Mouse (Mus musculus) bone marrow macrophage, adult 2 months (primary cell): Measurements from ENCODE around the gene Rel. TPM values are rescaled to one million over a fixed set of nuclear protein-coding genes. Genes with fewer than 3 reads are reported as not detected.

Experiments
- H3K27ac ChIP-seq: 2 replicates; pipeline ENCODE4 v1.5.1; 2012; ENCODE audit warnings: low read depth, low read length; ENCODE audit not compliant: insufficient read depth
- H3K4me1 ChIP-seq: 2 replicates; pipeline ENCODE4 v1.6.1; 2012; ENCODE audit warnings: low read length; ENCODE audit not compliant: control insufficient read depth, insufficient read depth
- H3K4me3 ChIP-seq: 2 replicates; pipeline ENCODE4 v1.5.1; 2012; ENCODE audit warnings: mild to moderate bottlenecking, low read length, moderate library complexity; ENCODE audit not compliant: insufficient read depth
- CTCF ChIP-seq: IDR thresholded peaks from 2 replicates; pipeline ENCODE4 v1.5.1; 2012; ENCODE audit warnings: low read depth, mild to moderate bottlenecking, low read length, moderate library complexity
- POLR2A ChIP-seq: IDR thresholded peaks from 2 replicates; pipeline ENCODE4 v1.6.1; 2012; ENCODE audit warnings: mild to moderate bottlenecking, low read depth, low read length, borderline replicate concordance
- polyA plus RNA-seq: library from polyadenylated mRNA; stranded (reverse); fragments of >200 nt; gene quantifications from 2 replicates; pipeline ENCODE4 v1.2.4, GENCODE M21; 2012; ENCODE audit not compliant: missing spikeins, insufficient read depth, insufficient read length

Rel gene
- polyA plus RNA-seq, 1 experiment = 26.6 TPM

DNA sequence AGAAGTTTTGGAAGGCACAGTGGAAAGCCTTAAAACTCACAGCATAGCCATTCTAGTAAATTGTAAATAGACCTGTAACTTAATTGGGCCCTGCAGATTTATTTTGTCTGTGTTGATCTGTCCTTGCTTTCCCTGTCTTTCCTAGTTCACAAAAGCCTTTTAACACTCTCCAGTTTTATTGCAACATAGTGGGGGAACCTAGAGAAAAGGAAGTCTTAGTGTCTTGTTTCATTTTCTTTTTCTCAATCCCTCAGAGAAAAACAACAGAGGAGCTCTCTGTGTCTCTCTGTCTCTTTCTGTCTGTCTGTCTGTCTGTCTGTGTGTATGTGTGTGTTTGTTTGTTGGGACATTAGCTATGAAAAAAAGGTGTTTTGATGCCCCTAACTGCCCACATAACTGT lies 74.9 kb downstream of the Rel start:
- no peak for TF ChIP-seq POLR2A
- no peak for TF ChIP-seq CTCF
- H3K4me3 ChIP-seq = no peak overlapping the region
- H3K4me1 ChIP-seq = peaks cover 44% of the 10 kb centered on the region
- peak overlapping the region; percentile 84 for H3K27ac ChIP-seq

- TF ChIP-seq POLR2A (no peak), CTCF (no peak)
- peaks cover 34% of the 10 kb centered on the region for H3K4me1 ChIP-seq
- no peak overlapping the region for H3K27ac ChIP-seq
- no peak overlapping the region for H3K4me3 ChIP-seq
Observed at GRCm38 (mm10) chr11:23693286-23693685, 77.5 kb downstream of the Rel start.

DNA sequence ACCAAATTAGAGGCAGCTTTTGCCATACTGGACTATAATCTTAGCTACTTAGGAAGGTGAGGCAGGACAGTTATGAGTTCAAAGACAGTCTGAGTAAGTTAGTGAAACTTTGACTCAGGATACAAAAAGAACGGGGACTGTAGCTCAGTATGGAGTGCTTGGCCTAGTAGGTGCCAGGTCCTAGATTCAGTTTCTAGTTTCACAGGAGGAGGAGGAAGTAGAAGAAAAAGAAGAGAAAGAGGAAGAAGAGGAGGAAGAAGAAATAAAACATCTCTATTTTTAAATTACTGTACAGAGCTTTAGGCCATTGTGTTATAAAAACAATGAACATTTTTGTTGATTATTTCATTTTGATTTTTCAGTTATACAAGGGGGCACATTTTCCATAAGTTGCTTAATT lies 82.7 kb downstream of the Rel start:
- peaks cover 29% of the 10 kb centered on the region for H3K4me1 ChIP-seq
- TF ChIP-seq CTCF (no peak), POLR2A (no peak)
- peak overlapping the region; percentile 64 for H3K27ac ChIP-seq
- no peak overlapping the region for H3K4me3 ChIP-seq

Other genes with a start within 250 kb of the Rel start
- 0.87 and 1.1 TPM in 2 replicates for gene 1700093K21Rik, start 249.8 kb downstream of the Rel start, polyA plus RNA-seq
- 10.8 and 14.9 TPM in 2 replicates for gene 0610010F05Rik, start 137.3 kb downstream of the Rel start, polyA plus RNA-seq
- 15.6 and 16.6 TPM in 2 replicates for gene Pus10, start 105.3 kb downstream of the Rel start, polyA plus RNA-seq
- gene Pex13, start 105.0 kb downstream of the Rel start, polyA plus RNA-seq = 28.6 and 31.2 TPM in 2 replicates
- gene Papolg, start 124.3 kb upstream of the Rel start, polyA plus RNA-seq = 9.9 and 10.4 TPM in 2 replicates